8 mouse cellular contexts compared by ENCODE assay signal in genomic region chr4:140258968-140259367, GRCm38 (mm10). TPM values are rescaled to one million over a fixed set of nuclear protein-coding genes. Genes with fewer than 3 reads are reported as not detected.
DNase-seq lines count a peak whose midpoint lies in the region; ATAC-seq and TF ChIP-seq lines count a peak whose summit lies in the region.

No protein-coding gene starts in this region.

- H3K9me3 ChIP-seq in midbrain, embryonic 10.5 days (replicated peaks) = no peaks in the 10 kb centered on the region
- H3K9me3 ChIP-seq in midbrain, embryonic 11.5 days (ENCODE audit: control insufficient read depth, low read length) = no peaks in the 10 kb centered on the region
- H3K9me3 ChIP-seq in embryonic facial prominence, embryonic 15.5 days (replicated peaks) = no peaks in the 10 kb centered on the region
- no peaks in the 10 kb centered on the region for H3K9me3 ChIP-seq in hindbrain, postnatal 0 days (ENCODE audit: low read length)
- no peaks in the 10 kb centered on the region for H3K9me3 ChIP-seq in liver, embryonic 12.5 days (replicated peaks)
- no peaks in the 10 kb centered on the region for H3K9me3 ChIP-seq in stomach, embryonic 14.5 days (ENCODE audit: control insufficient read depth, low read depth, low read length)

- DNase-seq in midbrain, embryonic 10.5 days (ENCODE audit: low spot score) = peak; percentile 51
- DNase-seq in midbrain, embryonic 11.5 days (ENCODE audit: low spot score, missing footprints) = no peak
- peak; percentile 72 for DNase-seq in hindbrain, postnatal 0 days (ENCODE audit: low spot score)
- no peak for DNase-seq in thymus, postnatal 0 days (ENCODE audit: low spot score)
- no peak for DNase-seq in right cerebral cortex, postnatal 25 days

- WGBS in midbrain, embryonic 10.5 days = 13% methylated on average over 6 of the region's 6 CpGs
- 9% methylated on average over 6 of the region's 6 CpGs for WGBS in midbrain, embryonic 11.5 days
- WGBS in embryonic facial prominence, embryonic 15.5 days = 7% methylated on average over 6 of the region's 6 CpGs
- WGBS in hindbrain, postnatal 0 days = 25% methylated on average over 6 of the region's 6 CpGs
- WGBS in liver, embryonic 12.5 days (ENCODE audit: insufficient replicate concordance) = 12% methylated on average over 6 of the region's 6 CpGs
- WGBS in stomach, embryonic 14.5 days = 5% methylated on average over 6 of the region's 6 CpGs

- H3K27ac ChIP-seq in midbrain, embryonic 10.5 days (replicated peaks) = no peak overlapping the region
- no peak overlapping the region for H3K27ac ChIP-seq in midbrain, embryonic 11.5 days (ENCODE audit: low read depth, low read length)
- no peak overlapping the region for H3K27ac ChIP-seq in embryonic facial prominence, embryonic 15.5 days (replicated peaks)
- no peak overlapping the region for H3K27ac ChIP-seq in hindbrain, postnatal 0 days
- H3K27ac ChIP-seq in liver, embryonic 12.5 days = no peak overlapping the region
- H3K27ac ChIP-seq in stomach, embryonic 14.5 days (ENCODE audit: low read length) = no peak overlapping the region

- H3K4me1 ChIP-seq in midbrain, embryonic 10.5 days = peaks cover 12% of the 10 kb centered on the region
- H3K4me1 ChIP-seq in midbrain, embryonic 11.5 days (ENCODE audit: control insufficient read depth, insufficient read depth, low read length) = no peaks in the 10 kb centered on the region
- no peaks in the 10 kb centered on the region for H3K4me1 ChIP-seq in embryonic facial prominence, embryonic 15.5 days
- H3K4me1 ChIP-seq in hindbrain, postnatal 0 days (ENCODE audit: insufficient read depth, low read length) = no peaks in the 10 kb centered on the region
- H3K4me1 ChIP-seq in liver, embryonic 12.5 days = no peaks in the 10 kb centered on the region
- H3K4me1 ChIP-seq in stomach, embryonic 14.5 days (ENCODE audit: control insufficient read depth, insufficient read depth, low read length) = no peaks in the 10 kb centered on the region

- peaks cover 6% of the 10 kb centered on the region; the same call in 1 of the 2 replicates for H3K27me3 ChIP-seq in midbrain, embryonic 10.5 days (ENCODE audit: low read depth, poor library complexity, severe bottlenecking)
- no peaks in the 10 kb centered on the region for H3K27me3 ChIP-seq in midbrain, embryonic 11.5 days (ENCODE audit: control insufficient read depth, insufficient read depth, low read length)
- no peaks in the 10 kb centered on the region for H3K27me3 ChIP-seq in embryonic facial prominence, embryonic 15.5 days
- no peaks in the 10 kb centered on the region for H3K27me3 ChIP-seq in hindbrain, postnatal 0 days (ENCODE audit: insufficient read depth, low read length)
- H3K27me3 ChIP-seq in liver, embryonic 12.5 days (replicated peaks) = 0 out of 2 replicates have a peak, but pooled peaks cover 4% of the 10 kb centered on the region
- no peaks in the 10 kb centered on the region for H3K27me3 ChIP-seq in stomach, embryonic 14.5 days (ENCODE audit: control insufficient read depth, insufficient read depth, low read length)

- H3K4me3 ChIP-seq in midbrain, embryonic 10.5 days = no peak overlapping the region
- H3K4me3 ChIP-seq in midbrain, embryonic 11.5 days (ENCODE audit: low read depth, low read length) = no peak overlapping the region
- no peak overlapping the region for H3K4me3 ChIP-seq in embryonic facial prominence, embryonic 15.5 days (replicated peaks)
- H3K4me3 ChIP-seq in hindbrain, postnatal 0 days (ENCODE audit: low read length) = no peak overlapping the region
- no peak overlapping the region for H3K4me3 ChIP-seq in liver, embryonic 12.5 days
- no peak overlapping the region for H3K4me3 ChIP-seq in stomach, embryonic 14.5 days (ENCODE audit: low read depth, low read length)

- no peak overlapping the region for H3K9ac ChIP-seq in midbrain, embryonic 11.5 days (ENCODE audit: low read length)
- H3K9ac ChIP-seq in embryonic facial prominence, embryonic 15.5 days = no peak overlapping the region
- no peak overlapping the region for H3K9ac ChIP-seq in hindbrain, postnatal 0 days (replicated peaks; ENCODE audit: low read length)
- H3K9ac ChIP-seq in liver, embryonic 12.5 days = no peak overlapping the region
- no peak overlapping the region for H3K9ac ChIP-seq in stomach, embryonic 14.5 days (replicated peaks; ENCODE audit: low read depth, low read length)

- no peaks in the 10 kb centered on the region for H3K36me3 ChIP-seq in midbrain, embryonic 10.5 days
- no peaks in the 10 kb centered on the region for H3K36me3 ChIP-seq in midbrain, embryonic 11.5 days (ENCODE audit: control insufficient read depth, insufficient read depth, low read length)
- H3K36me3 ChIP-seq in embryonic facial prominence, embryonic 15.5 days = no peaks in the 10 kb centered on the region
- no peaks in the 10 kb centered on the region for H3K36me3 ChIP-seq in hindbrain, postnatal 0 days (ENCODE audit: insufficient read depth, low read length)
- no peaks in the 10 kb centered on the region for H3K36me3 ChIP-seq in liver, embryonic 12.5 days
- no peaks in the 10 kb centered on the region for H3K36me3 ChIP-seq in stomach, embryonic 14.5 days (ENCODE audit: control insufficient read depth, insufficient read depth, low read length)

- TF ChIP-seq CTCF in hindbrain, postnatal 0 days (IDR thresholded peaks at IDR 0.05; ENCODE audit: low read depth) = peak; percentile 36

- ATAC-seq in midbrain, embryonic 11.5 days (ENCODE audit: low FRiP score) = no peak
- ATAC-seq in embryonic facial prominence, embryonic 15.5 days (ENCODE audit: insufficient number of reproducible peaks, low FRiP score, low TSS enrichment, low read depth) = peak; percentile 91
- peak; percentile 91 for ATAC-seq in hindbrain, postnatal 0 days
- ATAC-seq in liver, embryonic 12.5 days = peak; percentile 42; the same call in 1 of the 2 replicates
- peak; percentile 91 for ATAC-seq in stomach, embryonic 14.5 days (ENCODE audit: insufficient number of reproducible peaks, insufficient read depth, low FRiP score, low read depth)

- H3K4me2 ChIP-seq in midbrain, embryonic 11.5 days = no peak overlapping the region
- H3K4me2 ChIP-seq in embryonic facial prominence, embryonic 15.5 days (replicated peaks) = no peak overlapping the region
- no peak overlapping the region for H3K4me2 ChIP-seq in hindbrain, postnatal 0 days (ENCODE audit: low read depth, low read length)
- H3K4me2 ChIP-seq in liver, embryonic 12.5 days = no peak overlapping the region
- H3K4me2 ChIP-seq in stomach, embryonic 14.5 days (replicated peaks; ENCODE audit: low read depth, low read length) = no peak overlapping the region

RNA-seq across cellular contexts. Expression of gene Igsf21, which starts 12.4 kb away (rescaled TPM):
- polyA plus RNA-seq in midbrain, embryonic 10.5 days (2016; fragmentation: Nextera tagmentation; extraction: Ambion mirVana) = 9.5 and 19.8 TPM in 2 replicates
- polyA plus RNA-seq in midbrain, embryonic 11.5 days (2014; fragmentation: Nextera tagmentation; extraction: Ambion mirVana) = 15.2 and 16.5 TPM in 2 replicates
- polyA plus RNA-seq in embryonic facial prominence, embryonic 15.5 days (2015; fragmentation: Nextera tagmentation; extraction: Ambion mirVana) = 1.2 TPM in 2 replicates
- 175 and 176 TPM in 2 replicates for total RNA-seq in hindbrain, postnatal 0 days (2014; rRNA removed)
- polyA plus RNA-seq in hindbrain, postnatal 0 days (2015; fragmentation: Nextera tagmentation; extraction: Ambion mirVana) = 125 and 127 TPM in 2 replicates
- 0.08 and 0.10 TPM in 2 replicates for polyA plus RNA-seq in liver, embryonic 12.5 days (2016; fragmentation: Nextera tagmentation; extraction: Ambion mirVana)
- polyA plus RNA-seq in stomach, embryonic 14.5 days (2014; fragmentation: Nextera tagmentation; extraction: Ambion mirVana) = 1.2 TPM in 2 replicates
- polyA plus RNA-seq in thymus, postnatal 0 days (2015; fragmentation: Nextera tagmentation; extraction: Ambion mirVana) = 0.39 and 0.50 TPM in 2 replicates

Comparison
In these comparisons a context has a peak if more than half of its experiments do, and no peak if none do; other contexts are left out.
1. DNase-seq: peak in midbrain, embryonic 10.5 days (single experiment) and hindbrain, postnatal 0 days (single experiment); none in midbrain, embryonic 11.5 days (single experiment), thymus, postnatal 0 days (single experiment) and right cerebral cortex, postnatal 25 days (single experiment).